Mouse (Mus musculus) forebrain, postnatal 0 days (tissue): ENCODE results near the gene Lypd6. TPM values are rescaled to one million over a fixed set of nuclear protein-coding genes. Genes with fewer than 3 reads are reported as not detected.

Experiments used
- ATAC-seq: fragments of 200-750 bp; cut with Nextera tagmentation; 2 replicates; pipeline ENCODE4 v1.8.0; 2017; ENCODE audit warnings: mild to moderate bottlenecking, moderate library complexity
- DNase-seq: peaks from one replicate; pipeline ENCODE4 v3.0.0-alpha.2; 2015
- H3K27ac ChIP-seq: fragments of 300-500 bp; sonication (generic); 2 replicates; pipeline ENCODE4 v1.5.1; 2014; ENCODE audit warnings: low read depth, mild to moderate bottlenecking, antibody characterized with exemption, low read length, moderate library complexity, mixed read lengths
- H3K27me3 ChIP-seq: fragments of 300-500 bp; sonication (generic); 2 replicates; pipeline ENCODE4 v1.6.1; 2014; ENCODE audit warnings: mild to moderate bottlenecking, low read length, mixed read lengths; ENCODE audit not compliant: insufficient read depth
- H3K36me3 ChIP-seq: fragments of 300-500 bp; sonication (generic); 2 replicates; pipeline ENCODE4 v1.6.1; 2014; ENCODE audit warnings: mild to moderate bottlenecking, moderate library complexity; ENCODE audit not compliant: insufficient read depth
- H3K4me1 ChIP-seq: fragments of 300-500 bp; sonication (generic); 2 replicates; pipeline ENCODE4 v1.6.1; 2014; ENCODE audit warnings: antibody characterized with exemption; ENCODE audit not compliant: insufficient read depth
- H3K4me2 ChIP-seq: fragments of 300-500 bp; sonication (generic); 2 replicates; pipeline ENCODE4 v1.6.1; 2014; ENCODE audit warnings: low read depth, mild to moderate bottlenecking, moderate library complexity
- H3K4me3 ChIP-seq: fragments of 300-500 bp; sonication (generic); 2 replicates; pipeline ENCODE4 v1.5.1; 2014; ENCODE audit warnings: low read depth, low read length, mixed read lengths
- H3K9ac ChIP-seq: fragments of 300-500 bp; sonication (generic); 2 replicates; pipeline ENCODE4 v1.6.1; 2014; ENCODE audit warnings: mild to moderate bottlenecking
- H3K9me3 ChIP-seq: fragments of 300-500 bp; sonication (generic); 2 replicates; pipeline ENCODE4 v1.6.1; 2016; ENCODE audit warnings: low read length
- CTCF ChIP-seq: sonication (generic); IDR thresholded peaks from 2 replicates; pipeline ENCODE4 v1.5.1; 2016; ENCODE audit warnings: antibody characterized with exemption, control low read depth, low read depth
- WGBS: fragments of 180-500 bp; shearing (Covaris S2); extraction: QIAGEN DNeasy Blood & Tissue Kit; methylation state at CpG from one replicate; pipeline ENCODE4 v1.1.7; 2014; 5-methylcytosine and 5-hydroxymethylcytosine counted together
- polyA plus RNA-seq: library from polyadenylated mRNA; unstranded; fragments of >200 nt; fragmentation: Nextera tagmentation; extraction: Ambion mirVana; gene quantifications from 2 replicates; pipeline ENCODE4 v1.2.1, GENCODE M21; 2015
- total RNA-seq: library from RNA; depleted of rRNA; stranded (reverse); fragments of >200 nt; gene quantifications from 2 replicates; pipeline ENCODE4 v1.2.3, GENCODE M21; 2014; rRNA removed

Lypd6 gene
- total RNA-seq (12.2 and 19.2 TPM in 2 replicates), polyA plus RNA-seq (14.1 and 17.2 TPM in 2 replicates)

- Histone ChIP-seq H3K4me3 (peak within 1 kb of the TSS; percentile 69), H3K27ac (0 out of 2 replicates have a peak within 1 kb of the TSS, but pooled peaks have one; percentile 16), H3K9ac (peak within 1 kb of the TSS; percentile 57), H3K4me1 (no peaks in the 10 kb centered on the region; the same call in 1 of the 2 replicates), H3K9me3 (no peaks in the 10 kb centered on the region), H3K27me3 (no peaks in the 10 kb centered on the region), H3K4me2 (peak within 1 kb of the TSS; percentile 90), H3K36me3 (no peaks in the 10 kb centered on the region)
- peak; percentile 51 for TF ChIP-seq CTCF
- peak; percentile 85 for DNase-seq
- peak; percentile 97 for ATAC-seq
- WGBS: 1% methylated on average over 76 of the region's 76 CpGs
These were observed at the start of gene Lypd6 for GRCm38 (mm10) chr2:50066246-50066967. Gene Lypd6, plus strand, starts transcription at chr2:50066429.

- no peaks in the 10 kb centered on the region for H3K36me3 ChIP-seq
- no peaks in the 10 kb centered on the region for H3K9me3 ChIP-seq
- H3K27ac ChIP-seq: no peak overlapping the region
- no peak overlapping the region for H3K4me3 ChIP-seq
- no peak for DNase-seq
- no peak overlapping the region for H3K9ac ChIP-seq
- ATAC-seq: no peak
- 87% methylated on average over 1 of the region's 1 CpGs for WGBS
- H3K27me3 ChIP-seq: no peaks in the 10 kb centered on the region
- no peaks in the 10 kb centered on the region for H3K4me1 ChIP-seq
- no peak for TF ChIP-seq CTCF
- H3K4me2 ChIP-seq: no peak overlapping the region
These were observed 46.8 kb upstream of the Lypd6 start for GRCm38 (mm10) chr2:50019477-50019876.

- TF ChIP-seq CTCF: no peak
These were observed 40.7 kb upstream of the Lypd6 start for GRCm38 (mm10) chr2:50025549-50025948.

GRCm38 (mm10) chr2:50028930-50029329 is 37.3 kb upstream of the Lypd6 start:
- 74% methylated on average over 8 of the region's 8 CpGs for WGBS
- H3K27me3 ChIP-seq: no peaks in the 10 kb centered on the region
- ATAC-seq: no peak

More at GRCm38 (mm10) chr2:50025549-50025948, 40.7 kb upstream of the Lypd6 start:
- Histone ChIP-seq H3K27ac (no peak overlapping the region), H3K9ac (no peak overlapping the region), H3K4me1 (no peaks in the 10 kb centered on the region), H3K36me3 (no peaks in the 10 kb centered on the region), H3K9me3 (no peaks in the 10 kb centered on the region), H3K4me2 (no peak overlapping the region), H3K27me3 (no peaks in the 10 kb centered on the region), H3K4me3 (no peak overlapping the region)
- WGBS: 89% methylated on average over 5 of the region's 5 CpGs
- DNase-seq: no peak
- no peak for ATAC-seq

GRCm38 (mm10) chr2:50044170-50044870 is 21.9 kb upstream of the Lypd6 start:
- no peak for DNase-seq
- Histone ChIP-seq H3K27me3 (no peaks in the 10 kb centered on the region), H3K27ac (peak overlapping the region; percentile 54; the same call in 1 of the 2 replicates), H3K4me1 (0 out of 2 replicates have a peak, but pooled peaks cover 11% of the 10 kb centered on the region), H3K4me3 (no peak overlapping the region), H3K36me3 (no peaks in the 10 kb centered on the region), H3K4me2 (no peak overlapping the region), H3K9ac (no peak overlapping the region), H3K9me3 (no peaks in the 10 kb centered on the region)
- 0 out of 2 replicates have a peak, but pooled peaks have one; percentile 6 for ATAC-seq
- 25% methylated on average over 7 of the region's 7 CpGs for WGBS
- TF ChIP-seq CTCF: no peak

More at GRCm38 (mm10) chr2:50028930-50029329, 37.3 kb upstream of the Lypd6 start:
- H3K9ac ChIP-seq: no peak overlapping the region
- no peaks in the 10 kb centered on the region for H3K9me3 ChIP-seq
- H3K4me1 ChIP-seq: no peaks in the 10 kb centered on the region
- DNase-seq: no peak
- no peak for TF ChIP-seq CTCF
- no peaks in the 10 kb centered on the region for H3K36me3 ChIP-seq
- H3K4me3 ChIP-seq: no peak overlapping the region
- H3K4me2 ChIP-seq: no peak overlapping the region
- no peak overlapping the region for H3K27ac ChIP-seq

GRCm38 (mm10) chr2:50044871-50045470 is 21.3 kb upstream of the Lypd6 start:
- H3K4me3 ChIP-seq: no peak overlapping the region
- ATAC-seq: peak; percentile 86
- no peak overlapping the region for H3K9ac ChIP-seq
- H3K4me2 ChIP-seq: no peak overlapping the region
- no peaks in the 10 kb centered on the region for H3K9me3 ChIP-seq
- H3K27ac ChIP-seq: no peak overlapping the region
- no peaks in the 10 kb centered on the region for H3K27me3 ChIP-seq
- TF ChIP-seq CTCF: no peak
- 25% methylated on average over 7 of the region's 7 CpGs for WGBS
- no peaks in the 10 kb centered on the region for H3K36me3 ChIP-seq
- H3K4me1 ChIP-seq: 0 out of 2 replicates have a peak, but pooled peaks cover 11% of the 10 kb centered on the region
- DNase-seq: peak; percentile 67
